Mouse (Mus musculus): ENCODE measurements around the gene Cep68. TPM values are rescaled to one million over a fixed set of nuclear protein-coding genes. Genes with fewer than 3 reads are reported as not detected.
A peak's percentile ranks its signal among the peaks of the same experiment; 100 is the strongest.

The Cep68 gene
- polyA plus RNA-seq, 1 experiment from 2014 or later: 41.2 TPM

- H3K27me3 ChIP-seq (ENCODE audit: control insufficient read depth, insufficient read depth, low read length): no peaks in the 10 kb centered on the region
- no peak overlapping the region for H3K4me3 ChIP-seq (ENCODE audit: low read depth, low read length)
- DNase-seq (ENCODE audit: low spot score) (no peak), ATAC-seq (ENCODE audit: insufficient number of reproducible peaks, low FRiP score, low TSS enrichment, low read depth) (no peak)
- H3K9me3 ChIP-seq (ENCODE audit: control insufficient read depth, low read length): no peaks in the 10 kb centered on the region
- H3K4me2 ChIP-seq (ENCODE audit: low read depth, severe bottlenecking): no peak overlapping the region
- no peaks in the 10 kb centered on the region for H3K36me3 ChIP-seq (ENCODE audit: control insufficient read depth, insufficient read depth, low read length)
- H3K9ac ChIP-seq (ENCODE audit: low read length): no peak overlapping the region
- no peaks in the 10 kb centered on the region for H3K4me1 ChIP-seq (ENCODE audit: control insufficient read depth, insufficient read depth, low read length)
- H3K27ac ChIP-seq (replicated peaks; ENCODE audit: low read depth, low read length): no peak overlapping the region
- WGBS: 60% methylated on average over 8 of the region's 8 CpGs
Measured at GRCm38 (mm10) chr11:20262628-20263380, 13.6 kb upstream of the Cep68 start.

- Histone ChIP-seq H3K36me3 (ENCODE audit: control insufficient read depth, insufficient read depth, low read length) (no peaks in the 10 kb centered on the region), H3K4me1 (ENCODE audit: control insufficient read depth, insufficient read depth, low read length) (no peaks in the 10 kb centered on the region), H3K27me3 (ENCODE audit: control insufficient read depth, insufficient read depth, low read length) (no peaks in the 10 kb centered on the region), H3K9me3 (ENCODE audit: control insufficient read depth, low read length) (no peaks in the 10 kb centered on the region), H3K27ac (replicated peaks; ENCODE audit: low read depth, low read length) (no peak overlapping the region), H3K9ac (ENCODE audit: low read length) (no peak overlapping the region), H3K4me3 (ENCODE audit: low read depth, low read length) (no peak overlapping the region), H3K4me2 (ENCODE audit: low read depth, severe bottlenecking) (no peak overlapping the region)
- no peak for DNase-seq (ENCODE audit: low spot score)
- ATAC-seq (ENCODE audit: insufficient number of reproducible peaks, low FRiP score, low TSS enrichment, low read depth): no peak
- 86% methylated on average over 4 of the region's 4 CpGs for WGBS
Measured at GRCm38 (mm10) chr11:20254791-20255190, 5.6 kb upstream of the Cep68 start.

GRCm38 (mm10) chr11:20253088-20253487 lies 3.9 kb upstream of the Cep68 start:
- H3K4me2 ChIP-seq (ENCODE audit: low read depth, severe bottlenecking): no peak overlapping the region
- no peak overlapping the region for H3K9ac ChIP-seq (ENCODE audit: low read length)
- WGBS: 79% methylated on average over 2 of the region's 2 CpGs
- H3K27ac ChIP-seq (replicated peaks; ENCODE audit: low read depth, low read length): no peak overlapping the region
- ATAC-seq (ENCODE audit: insufficient number of reproducible peaks, low FRiP score, low TSS enrichment, low read depth): no peak
- no peaks in the 10 kb centered on the region for H3K27me3 ChIP-seq (ENCODE audit: control insufficient read depth, insufficient read depth, low read length)
- no peaks in the 10 kb centered on the region for H3K36me3 ChIP-seq (ENCODE audit: control insufficient read depth, insufficient read depth, low read length)
- H3K4me1 ChIP-seq (ENCODE audit: control insufficient read depth, insufficient read depth, low read length): no peaks in the 10 kb centered on the region; the same call in 1 of the 2 replicates
- H3K4me3 ChIP-seq (ENCODE audit: low read depth, low read length): no peak overlapping the region
- H3K9me3 ChIP-seq (ENCODE audit: control insufficient read depth, low read length): no peaks in the 10 kb centered on the region; the same call in 1 of the 2 replicates
- no peak for DNase-seq (ENCODE audit: low spot score)

GRCm38 (mm10) chr11:20250476-20251178 lies 1.4 kb upstream of the Cep68 start:
- no peak overlapping the region for H3K9ac ChIP-seq (ENCODE audit: low read length)
- no peak overlapping the region for H3K4me2 ChIP-seq (ENCODE audit: low read depth, severe bottlenecking)
- ATAC-seq (ENCODE audit: insufficient number of reproducible peaks, low FRiP score, low TSS enrichment, low read depth) (no peak), DNase-seq (ENCODE audit: low spot score) (no peak)
- no peaks in the 10 kb centered on the region for H3K27me3 ChIP-seq (ENCODE audit: control insufficient read depth, insufficient read depth, low read length)
- H3K4me3 ChIP-seq (ENCODE audit: low read depth, low read length): no peak overlapping the region
- no peaks in the 10 kb centered on the region; the same call in 1 of the 2 replicates for H3K9me3 ChIP-seq (ENCODE audit: control insufficient read depth, low read length)
- H3K27ac ChIP-seq (replicated peaks; ENCODE audit: low read depth, low read length): no peak overlapping the region
- 82% methylated on average over 6 of the region's 6 CpGs for WGBS
- H3K36me3 ChIP-seq (ENCODE audit: control insufficient read depth, insufficient read depth, low read length): peaks cover 2% of the 10 kb centered on the region; the same call in 1 of the 2 replicates
- H3K4me1 ChIP-seq (ENCODE audit: control insufficient read depth, insufficient read depth, low read length): peaks cover 6% of the 10 kb centered on the region; the same call in 1 of the 2 replicates

- H3K27ac ChIP-seq (replicated peaks; ENCODE audit: low read depth, low read length): peak overlapping the region; percentile 83; the same call in 1 of the 2 replicates
- no peaks in the 10 kb centered on the region for H3K27me3 ChIP-seq (ENCODE audit: control insufficient read depth, insufficient read depth, low read length)
- H3K9me3 ChIP-seq (ENCODE audit: control insufficient read depth, low read length): no peaks in the 10 kb centered on the region; the same call in 1 of the 2 replicates
- peak overlapping the region; percentile 95 for H3K9ac ChIP-seq (ENCODE audit: low read length)
- H3K4me2 ChIP-seq (ENCODE audit: low read depth, severe bottlenecking): peak overlapping the region; percentile 84
- whole genome bisulfite sequencing: under 1% methylated on average over 38 of the region's 39 CpGs
- ATAC-seq (ENCODE audit: insufficient number of reproducible peaks, low FRiP score, low TSS enrichment, low read depth) (peak; percentile 75), DNase-seq (ENCODE audit: low spot score) (no peak)
- H3K36me3 ChIP-seq (ENCODE audit: control insufficient read depth, insufficient read depth, low read length): peaks cover 2% of the 10 kb centered on the region; the same call in 1 of the 2 replicates
- peaks cover 14% of the 10 kb centered on the region for H3K4me1 ChIP-seq (ENCODE audit: control insufficient read depth, insufficient read depth, low read length)
- peak overlapping the region; percentile 93 for H3K4me3 ChIP-seq (ENCODE audit: low read depth, low read length)
Measured at GRCm38 (mm10) chr11:20248840-20249239, 389 bp downstream of the Cep68 start.

GRCm38 (mm10) chr11:20248277-20248676 lies 952 bp downstream of the Cep68 start:
- Histone ChIP-seq H3K27ac (replicated peaks; ENCODE audit: low read depth, low read length) (no peak overlapping the region), H3K9me3 (ENCODE audit: control insufficient read depth, low read length) (no peaks in the 10 kb centered on the region; the same call in 1 of the 2 replicates), H3K4me2 (ENCODE audit: low read depth, severe bottlenecking) (peak overlapping the region; percentile 84), H3K27me3 (ENCODE audit: control insufficient read depth, insufficient read depth, low read length) (no peaks in the 10 kb centered on the region), H3K9ac (ENCODE audit: low read length) (peak overlapping the region; percentile 95), H3K4me3 (ENCODE audit: low read depth, low read length) (peak overlapping the region; percentile 93), H3K4me1 (ENCODE audit: control insufficient read depth, insufficient read depth, low read length) (peaks cover 20% of the 10 kb centered on the region), H3K36me3 (ENCODE audit: control insufficient read depth, insufficient read depth, low read length) (peaks cover 2% of the 10 kb centered on the region; the same call in 1 of the 2 replicates)
- WGBS: 12% methylated on average over 4 of the region's 4 CpGs
- ATAC-seq (ENCODE audit: insufficient number of reproducible peaks, low FRiP score, low TSS enrichment, low read depth) (no peak), DNase-seq (ENCODE audit: low spot score) (no peak)

GRCm38 (mm10) chr11:20247146-20247855 lies 1.9 kb downstream of the Cep68 start:
- Histone ChIP-seq H3K36me3 (ENCODE audit: control insufficient read depth, insufficient read depth, low read length) (peaks cover 2% of the 10 kb centered on the region; the same call in 1 of the 2 replicates), H3K4me2 (ENCODE audit: low read depth, severe bottlenecking) (no peak overlapping the region), H3K4me1 (ENCODE audit: control insufficient read depth, insufficient read depth, low read length) (peaks cover 27% of the 10 kb centered on the region), H3K9me3 (ENCODE audit: control insufficient read depth, low read length) (no peaks in the 10 kb centered on the region; the same call in 1 of the 2 replicates), H3K4me3 (ENCODE audit: low read depth, low read length) (no peak overlapping the region), H3K27me3 (ENCODE audit: control insufficient read depth, insufficient read depth, low read length) (no peaks in the 10 kb centered on the region), H3K27ac (replicated peaks; ENCODE audit: low read depth, low read length) (no peak overlapping the region), H3K9ac (ENCODE audit: low read length) (no peak overlapping the region)
- ATAC-seq (ENCODE audit: insufficient number of reproducible peaks, low FRiP score, low TSS enrichment, low read depth): no peak
- DNase-seq (ENCODE audit: low spot score): no peak
- 93% methylated on average over 8 of the region's 8 CpGs for WGBS

- no peak for ATAC-seq (ENCODE audit: insufficient number of reproducible peaks, low FRiP score, low TSS enrichment, low read depth)
- WGBS: 76% methylated on average over 1 of the region's 1 CpGs
- no peak overlapping the region for H3K27ac ChIP-seq (replicated peaks; ENCODE audit: low read depth, low read length)
- no peaks in the 10 kb centered on the region for H3K27me3 ChIP-seq (ENCODE audit: control insufficient read depth, insufficient read depth, low read length)
- H3K4me1 ChIP-seq (ENCODE audit: control insufficient read depth, insufficient read depth, low read length): peaks cover 27% of the 10 kb centered on the region
- DNase-seq (ENCODE audit: low spot score): peak; percentile 18
- no peak overlapping the region for H3K4me2 ChIP-seq (ENCODE audit: low read depth, severe bottlenecking)
- H3K9ac ChIP-seq (ENCODE audit: low read length): no peak overlapping the region
- H3K4me3 ChIP-seq (ENCODE audit: low read depth, low read length): no peak overlapping the region
- H3K36me3 ChIP-seq (ENCODE audit: control insufficient read depth, insufficient read depth, low read length): peaks cover 6% of the 10 kb centered on the region; the same call in 1 of the 2 replicates
- no peaks in the 10 kb centered on the region; the same call in 1 of the 2 replicates for H3K9me3 ChIP-seq (ENCODE audit: control insufficient read depth, low read length)
Measured at GRCm38 (mm10) chr11:20246616-20247015, 2.6 kb downstream of the Cep68 start.

Data from limb, embryonic 11.5 days (tissue).